Mouse (Mus musculus) G1E (cell line): ENCODE data around the gene Clec4a1.

Experiments used
- CTCF ChIP-seq: IDR thresholded peaks from 2 replicates; pipeline ENCODE4 v1.5.1; 2012; ENCODE audit warnings: low read depth, low read length, inconsistent platforms, mixed read lengths
- TAL1 ChIP-seq: conservative IDR thresholded peaks from 2 replicates; pipeline ENCODE4 v1.6.1; 2012; ENCODE audit warnings: low read depth, low read length, inconsistent platforms, mixed read lengths

- TF ChIP-seq CTCF (no peak), TAL1 (no peak)
These were observed 18.0 kb downstream of the Clec4a1 start for GRCm38 (mm10) chr6:122939618-122940017.
